Mouse (Mus musculus) intestine, embryonic 16.5 days (tissue): Measurements from ENCODE around the gene Vmn2r12. TPM values are rescaled to one million over a fixed set of nuclear protein-coding genes. Genes with fewer than 3 reads are reported as not detected.
"Not testable (repeated sequence)": the region's sequence is repeated elsewhere in the genome, so short reads cannot be mapped to it uniquely, and the experiment has no call there.

ENCODE experiments used
- ATAC-seq: fragments of 200-750 bp; cut with Nextera tagmentation; 2 replicates; pipeline ENCODE4 v1.8.0; 2017; ENCODE audit warnings: moderate TSS enrichment, moderate library complexity
- H3K27ac ChIP-seq: fragments of 300-500 bp; sonication (generic); 2 replicates; pipeline ENCODE4 v1.5.1; 2014; ENCODE audit warnings: mild to moderate bottlenecking, low read length
- H3K27me3 ChIP-seq: fragments of 300-500 bp; sonication (generic); replicated peaks from 2 replicates; pipeline ENCODE4 v1.6.1; 2014; ENCODE audit warnings: low read length, control low read depth, mixed read lengths; ENCODE audit not compliant: control insufficient read depth, insufficient read depth
- H3K36me3 ChIP-seq: fragments of 300-500 bp; sonication (generic); 2 replicates; pipeline ENCODE4 v1.6.1; 2014; ENCODE audit warnings: low read length, control low read depth; ENCODE audit not compliant: control insufficient read depth, insufficient read depth
- H3K4me1 ChIP-seq: fragments of 300-500 bp; sonication (generic); 2 replicates; pipeline ENCODE4 v1.6.1; 2014; ENCODE audit warnings: low read length, control low read depth, mixed read lengths; ENCODE audit not compliant: control insufficient read depth, insufficient read depth
- H3K4me2 ChIP-seq: fragments of 300-500 bp; sonication (generic); 2 replicates; pipeline ENCODE4 v1.6.1; 2014; ENCODE audit warnings: low read depth, low read length, control low read depth
- H3K4me3 ChIP-seq: fragments of 300-500 bp; sonication (generic); 2 replicates; pipeline ENCODE4 v1.5.1; 2014; ENCODE audit warnings: mild to moderate bottlenecking, low read length
- H3K9ac ChIP-seq: fragments of 300-500 bp; sonication (generic); 2 replicates; pipeline ENCODE4 v1.6.1; 2014; ENCODE audit warnings: low read depth, low read length
- H3K9me3 ChIP-seq: fragments of 300-500 bp; sonication (generic); 2 replicates; pipeline ENCODE4 v1.6.1; 2016; ENCODE audit warnings: low read length, control low read depth; ENCODE audit not compliant: control insufficient read depth
- WGBS: fragments of 180-500 bp; shearing (Covaris S2); extraction: QIAGEN DNeasy Blood & Tissue Kit; methylation state at CpG from one replicate; pipeline ENCODE4 v1.1.7; 2014; 5-methylcytosine and 5-hydroxymethylcytosine counted together
- polyA plus RNA-seq: library from polyadenylated mRNA; unstranded; fragments of >200 nt; fragmentation: Nextera tagmentation; extraction: Ambion mirVana; gene quantifications from 2 replicates; pipeline ENCODE4 v1.2.1, GENCODE M21; 2015

Vmn2r12 gene
- not detected in 2 replicates for polyA plus RNA-seq

- 86% methylated on average over 5 of the region's 5 CpGs for WGBS
- not testable (repeated sequence) for H3K4me1 ChIP-seq, H3K27me3 ChIP-seq, H3K4me2 ChIP-seq, H3K9ac ChIP-seq, H3K27ac ChIP-seq, H3K36me3 ChIP-seq, H3K9me3 ChIP-seq, H3K4me3 ChIP-seq, ATAC-seq
Measured at GRCm38 (mm10) chr5:109097850-109098249, at the start of gene Vmn2r12. Vmn2r12 (minus strand) TSS chr5:109097950.

- no peaks in the 10 kb centered on the region for H3K36me3 ChIP-seq
- no peak overlapping the region for H3K4me2 ChIP-seq
- no peak overlapping the region for H3K4me3 ChIP-seq
- no peak overlapping the region for H3K27ac ChIP-seq
- H3K27me3 ChIP-seq = no peaks in the 10 kb centered on the region
- no peak for ATAC-seq
- WGBS = 80% methylated on average over 2 of the region's 2 CpGs
- no peak overlapping the region for H3K9ac ChIP-seq
- no peaks in the 10 kb centered on the region for H3K4me1 ChIP-seq
- H3K9me3 ChIP-seq = no peaks in the 10 kb centered on the region
Measured at GRCm38 (mm10) chr5:109139546-109139945, 41.8 kb upstream of the Vmn2r12 start.

- H3K4me1 ChIP-seq = no peaks in the 10 kb centered on the region
Measured at GRCm38 (mm10) chr5:109136731-109137130, 39.0 kb upstream of the Vmn2r12 start.

GRCm38 (mm10) chr5:109096482-109096881 is 1.3 kb downstream of the Vmn2r12 start:
- not testable (repeated sequence) for H3K9me3 ChIP-seq, ATAC-seq, H3K27me3 ChIP-seq, H3K27ac ChIP-seq, H3K4me1 ChIP-seq, H3K9ac ChIP-seq, H3K4me2 ChIP-seq, H3K36me3 ChIP-seq, H3K4me3 ChIP-seq
- whole genome bisulfite sequencing = 78% methylated on average over 3 of the region's 3 CpGs

More at GRCm38 (mm10) chr5:109136731-109137130, 39.0 kb upstream of the Vmn2r12 start:
- H3K4me2 ChIP-seq = no peak overlapping the region
- H3K27ac ChIP-seq = no peak overlapping the region
- no peak for ATAC-seq
- H3K9ac ChIP-seq = no peak overlapping the region
- no peaks in the 10 kb centered on the region for H3K9me3 ChIP-seq
- WGBS = 80% methylated on average over 2 of the region's 2 CpGs
- H3K36me3 ChIP-seq = no peaks in the 10 kb centered on the region
- no peaks in the 10 kb centered on the region for H3K27me3 ChIP-seq
- no peak overlapping the region for H3K4me3 ChIP-seq

GRCm38 (mm10) chr5:109072016-109072415 is 25.7 kb downstream of the Vmn2r12 start:
- not testable (repeated sequence) for H3K4me3 ChIP-seq, H3K9ac ChIP-seq, H3K27me3 ChIP-seq, H3K27ac ChIP-seq, H3K9me3 ChIP-seq, H3K4me1 ChIP-seq, H3K36me3 ChIP-seq, ATAC-seq, H3K4me2 ChIP-seq
- WGBS = 43% methylated on average over 4 of the region's 4 CpGs

- not testable (repeated sequence) for H3K27me3 ChIP-seq, H3K27ac ChIP-seq, H3K36me3 ChIP-seq, H3K4me2 ChIP-seq, H3K9me3 ChIP-seq, H3K4me1 ChIP-seq, ATAC-seq, H3K9ac ChIP-seq, H3K4me3 ChIP-seq
- WGBS = 84% methylated on average over 3 of the region's 3 CpGs
Measured at GRCm38 (mm10) chr5:109059469-109059868, 38.3 kb downstream of the Vmn2r12 start, which contains the start of gene Vmn2r11. Vmn2r11 (minus strand) TSS chr5:109059569.

GRCm38 (mm10) chr5:109055286-109055685 is 42.5 kb downstream of the Vmn2r12 start:
- WGBS = 58% methylated on average over 1 of the region's 1 CpGs
- Histone ChIP-seq H3K27me3 (no peaks in the 10 kb centered on the region), H3K4me1 (no peaks in the 10 kb centered on the region), H3K4me3 (no peak overlapping the region), H3K36me3 (no peaks in the 10 kb centered on the region), H3K9me3 (no peaks in the 10 kb centered on the region), H3K4me2 (no peak overlapping the region), H3K27ac (no peak overlapping the region), H3K9ac (no peak overlapping the region)
- no peak for ATAC-seq

Other genes starting within 250 kb of the Vmn2r12 start
- gene Vmn2r9, start 245.3 kb downstream of the Vmn2r12 start, polyA plus RNA-seq = not detected in 2 replicates
- gene Vmn2r10, start 91.4 kb downstream of the Vmn2r12 start, polyA plus RNA-seq = not detected in 2 replicates
- gene Vmn2r11, start 38.4 kb downstream of the Vmn2r12 start, polyA plus RNA-seq = not detected in 2 replicates
- gene Vmn2r13, start 94.2 kb upstream of the Vmn2r12 start, polyA plus RNA-seq = not detected in 2 replicates
- not detected in 2 replicates for gene Vmn2r14, start 126.8 kb upstream of the Vmn2r12 start, polyA plus RNA-seq
- not detected in 2 replicates for gene Vmn2r15, start 199.7 kb upstream of the Vmn2r12 start, polyA plus RNA-seq
- not detected in 2 replicates for gene Vmn2r16, start 232.2 kb upstream of the Vmn2r12 start, polyA plus RNA-seq